Mouse (Mus musculus) G1E-ER4 (cell line): Measurements from ENCODE around the gene Tmub1. TPM values are rescaled to one million over a fixed set of nuclear protein-coding genes. Genes with fewer than 3 reads are reported as not detected.

Source experiments
- GATA1 ChIP-seq: IDR thresholded peaks from one replicate; pipeline ENCODE4 v1.8.0; 2012; ENCODE audit warnings: low read length, inconsistent platforms
- polyA plus RNA-seq: library from polyadenylated mRNA; stranded (reverse); fragments of >175 nt; gene quantifications from 2 replicates; pipeline ENCODE4 v1.2.3, GENCODE M21; 2012

Tmub1 gene
- polyA plus RNA-seq, 1 experiment, result 29.5 TPM

- no peak for TF ChIP-seq GATA1
Observed at GRCm38 (mm10) chr5:24443204-24443603, 4.5 kb downstream of the Tmub1 start.

DNA sequence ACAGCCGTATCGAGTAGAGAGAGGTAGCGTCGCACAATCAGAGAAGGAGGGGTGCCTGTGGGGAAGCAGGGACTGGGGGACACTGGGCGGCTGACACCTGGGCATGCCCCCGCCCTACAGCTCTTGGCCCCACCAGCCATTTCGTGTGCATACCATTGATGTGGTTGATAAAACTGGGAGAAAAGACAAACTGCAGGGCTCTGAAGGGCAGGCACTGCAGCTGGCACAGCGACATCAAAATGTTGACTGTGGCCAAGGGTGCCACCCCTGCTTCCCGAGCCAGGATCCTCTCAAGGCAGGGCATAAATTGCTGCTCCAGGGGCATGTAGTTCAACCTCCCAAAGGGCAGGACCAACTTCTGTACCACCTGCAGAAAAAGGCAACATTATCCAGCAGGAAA, 5.6 kb downstream of the Tmub1 start:
- TF ChIP-seq GATA1, result no peak

GRCm38 (mm10) chr5:24441187-24441586, 6.5 kb downstream of the Tmub1 start:
- no peak for TF ChIP-seq GATA1

GRCm38 (mm10) chr5:24433993-24434392, 13.7 kb downstream of the Tmub1 start:
- TF ChIP-seq GATA1, result no peak

GRCm38 (mm10) chr5:24428596-24428995, 19.1 kb downstream of the Tmub1 start:
- TF ChIP-seq GATA1, result no peak

DNA sequence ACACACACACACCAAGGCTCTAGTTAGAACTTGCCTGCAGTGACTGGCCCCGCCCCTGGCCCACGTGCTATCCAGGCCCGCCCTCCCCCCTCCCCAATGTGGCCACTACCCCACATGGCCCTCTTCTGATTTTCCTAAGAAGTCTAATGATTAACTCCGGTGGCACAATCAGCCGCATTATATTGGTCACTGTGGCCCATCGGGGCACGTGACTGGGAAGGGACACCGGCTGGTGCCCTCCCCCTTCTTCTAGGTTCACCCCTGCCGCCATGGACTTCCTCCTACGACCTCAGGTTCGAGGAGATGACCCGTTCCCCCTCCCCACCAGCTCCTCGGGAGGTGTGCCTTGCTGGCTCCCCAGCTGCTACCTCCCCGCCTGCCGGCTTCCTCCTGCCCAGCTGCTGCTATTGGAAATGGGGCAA, 19.7 kb downstream of the Tmub1 start:
- no peak for TF ChIP-seq GATA1

GRCm38 (mm10) chr5:24427285-24427633, 20.4 kb downstream of the Tmub1 start:
- no peak for TF ChIP-seq GATA1

- no peak for TF ChIP-seq GATA1
Observed at GRCm38 (mm10) chr5:24426556-24427284, 20.9 kb downstream of the Tmub1 start.

- TF ChIP-seq GATA1, result no peak
Observed at GRCm38 (mm10) chr5:24426037-24426432, 21.6 kb downstream of the Tmub1 start.

- TF ChIP-seq GATA1, result no peak
Observed at GRCm38 (mm10) chr5:24425421-24426036, 22.1 kb downstream of the Tmub1 start.

- TF ChIP-seq GATA1, result no peak
Observed at GRCm38 (mm10) chr5:24424861-24425411, 22.7 kb downstream of the Tmub1 start.

GRCm38 (mm10) chr5:24424004-24424781, 23.5 kb downstream of the Tmub1 start:
- no peak for TF ChIP-seq GATA1

GRCm38 (mm10) chr5:24423129-24424003, 24.3 kb downstream of the Tmub1 start, which contains the start of the genes Cdk5 and Slc4a2:
Cdk5 (minus strand) TSS chr5:24423530.
Slc4a2 (plus strand) TSS chr5:24423837.
- TF ChIP-seq GATA1, result no peak

GRCm38 (mm10) chr5:24420381-24420780, 27.3 kb downstream of the Tmub1 start:
- no peak for TF ChIP-seq GATA1

DNA sequence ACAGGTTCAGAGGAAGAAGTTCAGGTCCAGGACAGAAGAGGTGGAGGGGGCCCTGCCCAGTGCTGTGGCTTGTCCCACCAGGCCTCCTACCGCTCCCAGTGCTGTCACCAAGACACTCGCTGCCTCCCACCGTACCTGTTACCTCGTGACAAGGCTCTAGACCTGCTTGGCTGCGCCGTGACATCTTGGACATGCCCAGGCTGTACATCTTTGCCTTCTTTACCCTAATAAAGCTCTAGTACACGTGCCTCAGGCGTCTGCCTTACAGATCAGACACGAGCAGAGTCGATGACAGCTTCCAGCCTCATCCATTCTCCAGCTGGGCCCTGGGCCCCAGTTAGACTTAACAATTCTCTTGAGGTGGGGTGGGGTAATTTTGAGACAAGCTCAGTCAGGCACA, 30.1 kb downstream of the Tmub1 start:
- TF ChIP-seq GATA1, result no peak
